Mouse (Mus musculus) 3T3-L1 (cell line): ENCODE measurements around the gene Col4a2.

Experiments used
- DNase-seq: peaks from one replicate; pipeline ENCODE4 v3.0.0-alpha.2; 2015; ENCODE audit warnings: low read depth, low spot score

The Col4a2 gene

DNA sequence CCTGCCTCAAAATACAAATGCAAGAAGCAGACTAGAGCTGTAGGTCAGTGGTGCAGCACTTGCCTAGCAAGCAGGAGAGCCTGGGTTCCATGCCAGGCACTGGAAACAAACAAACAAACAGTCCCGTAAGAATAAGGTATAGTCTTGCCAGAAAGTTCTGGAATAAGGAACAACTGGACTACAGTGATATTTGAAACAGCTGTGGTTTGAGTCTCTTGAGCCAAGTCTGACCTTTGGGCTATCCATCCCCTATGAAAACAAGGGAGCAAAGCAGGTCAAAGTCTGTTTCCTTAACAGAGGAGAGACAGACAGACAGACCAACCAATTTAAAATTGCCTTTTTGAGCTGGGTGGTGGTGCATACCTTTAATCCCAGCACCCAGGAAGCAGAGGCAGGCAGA lies 11.1 kb downstream of the Col4a2 start:
- DNase-seq = peak; percentile 48

DNA sequence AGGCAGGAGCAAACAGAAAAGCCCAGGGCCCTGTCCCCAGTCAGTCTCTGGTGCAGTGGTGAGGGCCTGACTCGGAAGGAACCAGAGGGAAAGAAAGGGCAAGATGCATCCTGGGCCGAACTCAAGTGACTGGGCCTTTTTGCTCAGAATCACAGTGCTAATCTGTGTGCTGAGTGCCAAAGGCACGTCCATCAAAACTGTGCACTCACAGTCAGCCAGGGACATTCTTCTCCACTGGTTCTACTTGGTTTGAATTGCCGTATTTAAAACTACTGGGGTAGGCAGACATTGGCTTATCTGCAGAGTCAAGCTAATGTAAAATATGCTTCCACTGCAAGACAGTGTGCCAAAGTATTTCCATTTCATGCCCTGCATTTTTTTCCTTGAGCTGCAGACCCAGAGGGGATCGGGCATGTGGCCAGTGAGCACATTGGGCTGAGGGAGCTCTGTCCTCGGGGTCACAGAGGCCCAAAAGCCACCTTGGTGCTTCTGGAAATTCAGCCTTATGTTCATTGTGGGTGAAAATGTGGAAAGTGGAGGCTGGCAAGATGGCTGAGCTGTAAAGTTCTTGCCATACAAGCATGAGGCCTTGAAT lies 12.3 kb downstream of the Col4a2 start:
- no peak for DNase-seq

GRCm38 (mm10) chr8:11327298-11327697 lies 14.7 kb downstream of the Col4a2 start:
- peak; percentile 47 for DNase-seq

DNA sequence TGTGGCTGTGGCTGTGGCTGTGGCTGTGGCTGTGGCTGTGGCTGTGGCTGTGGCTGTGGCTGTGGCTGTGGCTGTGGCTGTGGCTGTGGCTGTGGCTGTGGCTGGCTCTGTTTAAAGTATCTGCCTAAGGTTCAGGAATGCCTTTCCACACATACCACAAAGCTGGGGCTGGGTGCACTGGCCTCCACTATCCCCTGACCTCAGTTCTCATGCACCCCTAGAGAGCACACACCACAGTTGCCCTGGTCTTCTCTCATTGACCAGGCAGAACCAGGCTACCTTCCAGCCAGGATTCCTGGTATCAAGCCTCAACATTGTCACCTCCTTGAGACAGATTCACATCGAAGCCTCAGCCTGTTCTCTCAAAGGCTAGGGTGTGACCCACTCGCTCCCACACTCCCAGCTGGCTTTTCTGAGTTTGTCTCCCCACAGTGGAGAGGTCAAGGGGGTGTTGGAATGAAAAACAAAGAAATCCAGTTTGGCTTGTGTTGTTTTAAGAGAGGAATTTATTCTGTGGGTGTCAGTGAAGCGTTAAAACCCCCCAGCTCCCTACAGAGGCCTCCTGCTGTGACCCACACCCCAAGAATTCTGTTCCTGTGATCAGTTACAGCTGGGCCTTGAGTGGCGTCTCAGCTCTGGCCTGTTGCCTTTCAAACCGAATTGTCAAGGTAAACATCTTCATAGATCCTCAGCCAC lies 15.3 kb downstream of the Col4a2 start:
- DNase-seq = no peak

- DNase-seq = peak; percentile 44
These were observed 19.0 kb downstream of the Col4a2 start for GRCm38 (mm10) chr8:11331561-11331960.

GRCm38 (mm10) chr8:11333746-11334145 lies 21.1 kb downstream of the Col4a2 start:
- no peak for DNase-seq

GRCm38 (mm10) chr8:11334493-11334892 lies 21.9 kb downstream of the Col4a2 start:
- no peak for DNase-seq

DNA sequence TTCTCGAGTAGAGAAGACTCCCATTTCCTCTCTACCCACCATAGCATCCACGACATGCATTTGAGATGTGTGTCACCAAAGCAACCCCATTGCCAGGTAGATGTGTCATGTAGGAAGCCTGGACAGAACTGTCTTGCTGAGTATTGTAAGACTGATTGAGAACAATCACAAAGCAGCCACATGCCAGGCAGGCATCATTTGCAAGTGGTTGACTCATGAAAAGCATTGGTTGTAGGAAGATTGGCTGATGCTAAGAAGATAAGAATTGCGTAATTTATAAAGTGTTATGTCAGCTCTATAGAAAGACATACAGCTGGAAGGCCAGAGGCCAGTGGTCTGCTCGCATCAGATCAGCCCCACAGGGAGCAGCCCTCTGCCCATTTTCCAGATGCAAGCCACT lies 22.6 kb downstream of the Col4a2 start:
- peak; percentile 65 for DNase-seq

DNA sequence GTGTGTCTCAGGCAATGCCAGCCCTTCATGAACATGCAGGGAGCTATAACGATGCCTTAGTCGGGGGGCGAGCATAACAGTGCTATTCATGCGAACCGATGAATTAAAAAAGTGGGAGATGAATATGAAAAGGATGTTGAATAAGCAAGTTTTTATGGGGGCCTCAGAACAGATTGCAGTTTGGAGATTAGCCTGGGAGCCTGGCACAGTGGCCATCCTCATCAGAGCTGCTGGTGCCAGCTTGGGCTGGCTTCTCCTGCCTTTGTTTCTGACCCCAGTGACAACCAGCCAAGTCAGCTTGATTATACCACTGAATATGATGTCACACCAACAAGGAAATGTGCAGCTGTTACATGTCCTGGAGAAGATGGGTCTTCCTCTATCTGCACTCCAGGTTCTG lies 23.7 kb downstream of the Col4a2 start:
- no peak for DNase-seq

DNA sequence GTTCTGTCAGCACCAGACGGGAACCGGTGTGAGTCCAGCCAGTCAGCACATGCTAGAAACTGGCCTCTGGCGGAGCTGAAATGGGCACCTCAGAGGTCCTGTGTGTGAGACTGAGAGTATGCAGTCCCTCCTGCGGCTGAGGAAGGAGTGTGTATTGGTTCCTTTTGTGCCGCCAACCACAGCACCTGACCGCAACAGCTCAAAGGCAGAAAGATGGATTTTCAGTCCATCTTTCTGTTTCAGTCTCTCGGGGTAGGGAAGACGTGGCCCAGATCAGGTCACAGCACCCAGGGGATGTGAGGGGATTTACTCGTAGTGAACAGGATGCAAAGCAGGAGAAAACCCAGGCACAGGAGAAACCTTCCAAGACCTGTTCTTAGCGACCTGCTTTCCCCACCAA lies 25.0 kb downstream of the Col4a2 start:
- no peak for DNase-seq

DNA sequence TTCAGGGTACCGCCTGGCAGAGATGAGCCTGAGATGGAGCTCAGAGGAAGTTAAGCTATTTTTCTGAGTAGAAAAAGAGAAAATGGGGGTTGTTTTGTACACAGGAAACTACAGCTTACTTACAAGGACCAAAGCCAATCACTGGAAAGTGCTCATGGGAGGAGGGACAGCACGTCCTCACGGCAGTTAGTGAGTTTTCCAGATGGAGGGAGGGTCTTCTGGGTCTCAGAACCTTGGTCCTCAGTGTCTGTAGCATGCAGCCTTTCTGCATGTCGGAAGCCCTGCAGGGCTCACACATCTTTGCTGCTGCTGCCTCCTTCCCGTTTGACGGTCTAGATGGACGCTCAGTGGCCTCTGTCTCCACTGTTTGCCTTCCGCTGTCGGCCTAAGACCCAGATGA lies 25.9 kb downstream of the Col4a2 start:
- DNase-seq = no peak

DNA sequence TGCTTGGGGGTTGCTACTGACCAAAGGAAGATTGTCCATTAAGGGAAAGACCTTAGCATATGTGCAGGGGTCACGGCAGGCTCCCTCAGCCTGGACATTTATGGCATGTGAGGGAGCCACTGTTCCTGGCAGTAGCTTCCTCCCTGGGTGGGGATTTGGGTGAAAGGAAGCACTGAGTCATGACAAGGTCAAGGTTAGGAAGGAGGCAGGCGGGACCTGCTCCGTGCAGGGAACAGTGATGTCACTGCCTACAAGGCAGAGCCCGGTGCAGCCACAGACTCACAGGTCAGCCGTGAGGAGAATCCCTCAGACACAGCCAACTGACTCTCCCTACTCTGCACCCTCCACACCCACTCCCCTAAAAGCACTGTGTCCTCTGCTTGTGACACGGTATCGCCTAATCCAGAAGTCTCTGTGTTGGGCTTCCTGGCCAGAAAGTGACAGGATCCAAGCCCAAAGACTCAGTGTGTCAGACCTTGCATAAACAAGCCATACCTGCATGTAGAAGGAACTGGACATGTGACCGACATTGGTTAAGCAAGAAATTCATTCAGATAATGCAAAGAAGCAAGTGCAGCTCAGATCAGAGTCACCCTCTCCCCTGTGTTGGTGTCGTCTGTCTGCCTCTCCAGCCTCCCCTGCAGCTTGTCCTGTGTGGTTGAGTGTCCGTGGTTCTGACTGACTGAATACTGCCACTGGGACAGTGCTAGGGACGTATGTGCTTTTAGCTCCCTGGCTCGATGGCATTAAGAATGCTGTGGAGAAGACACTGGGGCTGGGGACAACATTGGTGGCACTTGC lies 27.9 kb downstream of the Col4a2 start:
- peak; percentile 63 for DNase-seq

DNA sequence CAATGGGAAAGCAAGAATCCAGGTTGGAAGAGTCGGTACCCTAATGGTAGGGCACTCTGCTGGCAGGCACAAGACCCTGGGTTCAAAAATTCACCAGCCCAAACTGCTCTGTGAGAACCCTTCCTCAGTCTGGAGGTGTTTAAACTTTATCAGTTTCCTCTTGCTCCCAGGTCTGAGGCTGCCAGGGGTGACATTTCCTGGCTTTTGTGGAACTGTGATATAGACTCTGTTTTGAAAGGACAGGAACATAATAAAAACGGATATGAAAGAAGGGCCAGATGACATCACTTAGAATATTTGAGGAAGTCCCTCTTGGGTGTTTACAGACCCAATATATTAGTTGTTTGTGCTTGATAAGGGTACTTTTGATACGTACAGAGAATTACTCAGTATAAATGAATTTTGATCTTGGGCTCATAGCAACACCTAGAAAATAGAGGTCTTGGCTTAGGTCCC lies 28.5 kb downstream of the Col4a2 start:
- no peak for DNase-seq

GRCm38 (mm10) chr8:11344459-11344858 lies 31.9 kb downstream of the Col4a2 start:
- no peak for DNase-seq

- peak; percentile 76 for DNase-seq
These were observed 33.6 kb downstream of the Col4a2 start for GRCm38 (mm10) chr8:11346225-11346624.

- DNase-seq = no peak
These were observed 35.1 kb downstream of the Col4a2 start for GRCm38 (mm10) chr8:11347699-11348098.

DNA sequence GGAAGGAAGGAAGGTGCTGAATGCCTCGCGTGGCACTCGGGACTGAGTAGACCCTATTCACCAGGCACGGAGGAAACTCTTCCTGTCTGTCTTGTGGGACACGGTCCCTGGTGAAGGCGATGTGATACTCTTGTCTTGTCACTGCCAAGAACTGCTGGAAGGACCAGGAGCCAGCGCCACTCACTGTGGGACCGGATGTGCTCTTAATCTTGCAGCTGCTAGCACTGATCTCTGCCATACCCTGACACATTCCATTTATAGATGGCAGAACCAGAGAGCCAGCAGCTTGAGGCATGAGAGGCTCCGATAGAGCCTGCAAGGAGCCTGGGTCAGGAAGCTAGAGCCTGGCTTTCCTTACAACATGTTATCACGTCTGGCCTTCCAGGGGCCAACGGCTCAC lies 36.0 kb downstream of the Col4a2 start:
- no peak for DNase-seq

- DNase-seq = no peak
These were observed 38.8 kb downstream of the Col4a2 start for GRCm38 (mm10) chr8:11351355-11351754.

DNA sequence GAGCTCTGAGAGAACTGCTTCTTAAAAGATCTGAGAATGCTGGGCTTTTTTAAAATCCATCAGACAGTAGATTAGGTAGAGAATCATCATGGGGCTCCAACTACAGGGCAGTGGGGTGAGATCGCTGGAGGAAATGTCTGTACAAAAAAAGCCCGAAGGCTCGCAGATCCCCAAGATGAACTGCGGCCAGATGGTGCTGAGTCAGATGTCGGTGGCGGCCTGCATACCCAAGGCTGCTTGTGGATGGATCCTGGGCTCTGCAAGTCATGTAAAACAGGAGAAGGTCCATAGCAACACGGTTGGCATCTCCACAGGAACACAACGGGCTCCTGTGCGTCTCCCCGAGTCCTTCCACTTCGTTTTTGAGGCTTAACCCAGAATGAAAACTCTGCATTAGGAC lies 39.9 kb downstream of the Col4a2 start:
- DNase-seq = peak; percentile 38

GRCm38 (mm10) chr8:11354800-11355451 lies 42.3 kb downstream of the Col4a2 start:
- DNase-seq = no peak

DNA sequence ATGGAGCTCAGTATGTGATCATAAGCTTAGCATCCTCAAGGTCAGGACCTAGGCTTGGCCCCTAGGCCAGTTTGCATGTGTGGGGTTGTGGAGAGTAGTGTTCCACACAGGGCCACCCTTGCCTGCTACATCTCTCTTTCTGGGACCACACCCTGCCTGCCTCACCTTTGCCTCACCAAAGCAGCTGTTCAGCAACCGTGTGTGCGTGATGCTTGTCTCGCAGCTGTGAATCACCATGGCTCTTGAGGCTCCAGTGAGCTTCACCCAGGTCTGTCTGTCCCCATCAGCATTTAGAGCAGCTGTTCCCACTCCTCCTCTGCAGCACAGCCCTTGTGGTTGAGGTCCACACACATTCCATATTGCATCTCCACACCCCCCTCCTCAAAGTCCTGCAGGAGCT lies 43.3 kb downstream of the Col4a2 start:
- no peak for DNase-seq

DNA sequence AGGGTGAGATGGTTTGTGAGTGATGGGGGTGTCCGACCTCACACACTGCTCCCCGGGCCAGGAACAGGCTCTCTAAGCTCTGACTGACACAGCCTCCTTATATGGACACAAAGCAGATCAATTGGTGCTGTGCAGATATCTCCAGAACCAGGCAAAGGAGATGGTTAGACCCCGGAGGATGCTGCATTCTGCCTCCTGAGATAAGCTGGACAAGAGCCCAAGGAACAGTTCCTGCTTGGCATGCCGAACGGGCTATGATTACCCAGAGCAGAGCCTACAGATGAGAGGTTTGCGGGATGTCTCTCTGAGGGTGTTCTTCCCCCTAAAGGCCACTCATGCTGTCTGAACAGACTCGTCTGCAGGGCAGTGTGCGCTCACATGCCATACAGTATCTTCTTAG lies 44.2 kb downstream of the Col4a2 start:
- no peak for DNase-seq
